Mouse (Mus musculus) lung, adult 2 months (tissue): ENCODE data around the gene Dcst2.

Experiments used
- CTCF ChIP-seq: fragments of 200-500 bp; IDR thresholded peaks from 2 replicates; pipeline ENCODE4 v1.5.1; 2011; ENCODE audit warnings: mild to moderate bottlenecking, low read length, control low read depth; ENCODE audit not compliant: insufficient read depth
- POLR2A ChIP-seq: fragments of 200-500 bp; IDR thresholded peaks from 2 replicates; pipeline ENCODE4 v1.6.1; 2011; ENCODE audit warnings: low read depth, mild to moderate bottlenecking, control low read depth, low read length, borderline replicate concordance; ENCODE audit errors: extremely low read depth

GRCm38 (mm10) chr3:89383651-89384255 is 22.0 kb downstream of the Dcst2 start:
- TF ChIP-seq CTCF: no peak
- no peak for TF ChIP-seq POLR2A
